Mouse (Mus musculus): ENCODE data around the gene Dock9. TPM values are rescaled to one million over a fixed set of nuclear protein-coding genes. Genes with fewer than 3 reads are reported as not detected.
A peak's percentile ranks its signal among the peaks of the same experiment; 100 is the strongest.
"Not testable (repeated sequence)": the region's sequence is repeated elsewhere in the genome, so short reads cannot be mapped to it uniquely, and the experiment has no call there.

The Dock9 gene
- polyA plus RNA-seq, 1 experiment from 2014 or later: 5.2 TPM

DNA sequence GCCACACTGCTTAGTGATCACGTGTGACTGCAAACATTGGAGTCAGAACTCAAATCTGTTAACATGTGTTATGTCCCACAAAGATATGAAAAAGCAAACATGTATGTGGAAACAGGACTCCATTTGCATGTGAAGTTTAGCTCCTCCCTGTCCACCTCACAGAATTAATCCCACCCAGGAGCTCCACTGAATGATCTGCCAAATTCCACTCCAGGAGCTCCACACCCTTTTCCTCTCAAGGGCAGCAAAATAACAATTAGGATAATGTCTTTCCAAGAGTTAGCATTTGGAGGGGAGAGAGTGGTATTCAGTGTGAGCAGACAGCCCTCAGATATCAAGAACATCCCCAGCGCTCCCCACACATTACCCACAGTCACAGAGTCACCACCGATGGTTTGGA, 102.9 kb downstream of the Dock9 start:
- H3K27me3 ChIP-seq: peaks cover 9% of the 10 kb centered on the region
- no peak overlapping the region for H3K4me3 ChIP-seq
- no peaks in the 10 kb centered on the region for H3K9me3 ChIP-seq
- peaks cover 32% of the 10 kb centered on the region for H3K4me1 ChIP-seq (replicated peaks)
- H3K4me2 ChIP-seq: no peak overlapping the region
- H3K27ac ChIP-seq (replicated peaks): no peak overlapping the region
- H3K9ac ChIP-seq: no peak overlapping the region
- no peaks in the 10 kb centered on the region for H3K36me3 ChIP-seq
- WGBS: 90% methylated on average over 3 of the region's 3 CpGs
- no peak for ATAC-seq (ENCODE audit: low read depth)

DNA sequence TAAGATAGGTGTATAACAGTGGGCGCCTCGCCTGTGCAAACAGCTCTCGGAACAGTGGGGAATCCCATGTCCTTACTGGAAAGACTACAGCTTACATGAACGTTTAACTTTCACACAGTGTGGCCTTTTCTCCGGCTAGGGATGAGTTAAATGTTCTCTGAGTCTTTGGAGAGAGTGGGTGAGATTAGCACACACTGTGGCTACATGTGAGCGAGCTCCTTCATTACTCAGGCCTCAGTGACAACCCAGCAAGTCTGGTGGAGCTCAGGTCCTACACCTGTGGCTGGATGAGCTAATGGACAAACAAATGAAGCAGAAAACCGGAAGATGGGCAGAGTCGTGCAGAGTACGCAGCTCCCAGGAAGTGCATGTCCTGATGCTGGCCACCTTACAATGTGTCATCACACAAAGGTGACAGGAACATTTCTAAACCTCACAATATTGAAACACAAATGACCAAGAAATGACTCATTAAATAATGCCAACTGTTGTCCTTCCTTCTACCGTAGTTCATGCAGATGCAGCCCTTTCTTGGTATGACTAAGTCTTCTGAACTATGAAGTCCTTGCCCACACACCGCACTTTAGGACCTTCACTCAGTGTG, 103.5 kb downstream of the Dock9 start:
- H3K27ac ChIP-seq (replicated peaks): no peak overlapping the region

DNA sequence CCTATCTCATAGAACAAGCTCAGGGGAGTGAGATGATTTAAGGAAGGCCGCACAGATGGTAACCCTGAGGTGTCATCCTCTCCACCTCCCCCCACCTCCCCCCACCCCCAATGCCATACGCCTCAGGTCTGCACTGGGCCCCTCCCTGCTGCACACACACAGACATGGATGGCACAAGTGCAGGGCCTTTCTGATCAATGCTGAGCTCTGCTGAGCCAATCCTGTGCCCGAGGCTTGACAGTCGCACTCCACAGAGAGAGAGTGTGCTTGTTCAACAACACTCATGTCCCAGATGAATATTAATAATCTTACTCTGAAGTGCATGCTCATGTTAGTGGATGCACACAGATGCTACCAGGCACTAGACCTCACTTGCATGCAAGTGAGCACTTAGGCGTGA, 108.0 kb downstream of the Dock9 start:
- WGBS: 68% methylated on average over 5 of the region's 5 CpGs
- not testable (repeated sequence) for H3K27me3 ChIP-seq; H3K36me3 ChIP-seq; H3K9ac ChIP-seq; H3K9me3 ChIP-seq; H3K4me2 ChIP-seq; H3K4me1 ChIP-seq (replicated peaks); H3K4me3 ChIP-seq; H3K27ac ChIP-seq (replicated peaks)
- ATAC-seq (ENCODE audit: low read depth): 0 out of 2 replicates have a peak, but pooled peaks have one; percentile 47

More for the DNA sequence above, 103.5 kb downstream of the Dock9 start:
- peaks cover 9% of the 10 kb centered on the region for H3K27me3 ChIP-seq
- H3K4me3 ChIP-seq: no peak overlapping the region
- H3K4me2 ChIP-seq: no peak overlapping the region
- WGBS: 88% methylated on average over 11 of the region's 11 CpGs
- no peak for ATAC-seq (ENCODE audit: low read depth)
- no peaks in the 10 kb centered on the region for H3K9me3 ChIP-seq
- H3K4me1 ChIP-seq (replicated peaks): peaks cover 32% of the 10 kb centered on the region
- H3K9ac ChIP-seq: no peak overlapping the region
- no peaks in the 10 kb centered on the region for H3K36me3 ChIP-seq

DNA sequence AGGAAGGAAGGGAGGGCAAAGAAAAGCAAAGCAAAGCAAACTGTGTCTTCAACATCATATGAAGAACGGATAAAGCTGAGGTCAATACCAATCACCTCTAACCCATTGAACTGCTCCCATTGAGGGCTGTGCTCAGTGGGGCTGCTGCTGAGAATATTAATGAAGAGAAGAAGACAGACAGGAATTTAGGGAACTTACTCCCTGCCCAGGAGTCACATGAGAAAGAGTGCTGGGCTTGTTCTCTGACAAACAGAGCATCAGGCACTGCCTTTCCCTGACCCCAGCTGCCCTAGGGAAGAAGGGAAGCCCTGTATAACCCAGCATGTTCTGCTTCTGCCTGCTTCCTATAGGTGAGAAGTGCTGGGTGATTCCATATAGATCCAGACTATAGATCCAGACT, 109.5 kb downstream of the Dock9 start:
- H3K36me3 ChIP-seq: no peaks in the 10 kb centered on the region
- H3K27ac ChIP-seq (replicated peaks): no peak overlapping the region
- H3K4me2 ChIP-seq: no peak overlapping the region
- no peak overlapping the region for H3K9ac ChIP-seq
- H3K4me3 ChIP-seq: no peak overlapping the region
- WGBS: 21% methylated on average over 1 of the region's 1 CpGs
- ATAC-seq (ENCODE audit: low read depth): no peak
- no peaks in the 10 kb centered on the region; the same call in 1 of the 2 replicates for H3K4me1 ChIP-seq (replicated peaks)
- no peaks in the 10 kb centered on the region for H3K27me3 ChIP-seq
- H3K9me3 ChIP-seq: no peaks in the 10 kb centered on the region

DNA sequence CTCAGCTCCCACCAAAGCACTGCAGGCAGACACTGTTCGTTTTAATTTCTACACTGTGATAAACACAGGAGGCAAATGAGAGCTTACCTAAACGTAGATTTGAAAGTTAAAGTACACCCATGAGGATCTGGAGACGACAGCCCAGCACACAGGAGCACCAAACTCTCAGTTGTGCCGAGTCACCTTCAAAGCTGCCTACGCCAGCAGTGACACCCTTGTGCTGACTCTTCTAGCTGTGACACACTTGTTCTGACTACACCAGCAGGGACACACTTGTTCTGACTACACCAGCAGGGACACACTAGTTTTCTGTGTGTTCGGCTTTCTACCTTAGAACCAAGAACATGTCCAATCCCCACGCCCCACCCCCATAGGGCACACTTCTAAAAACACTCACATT, 110.4 kb downstream of the Dock9 start:
- Histone ChIP-seq H3K27me3 (no peaks in the 10 kb centered on the region), H3K9me3 (no peaks in the 10 kb centered on the region), H3K4me1 (replicated peaks) (no peaks in the 10 kb centered on the region; the same call in 1 of the 2 replicates), H3K4me2 (no peak overlapping the region), H3K36me3 (no peaks in the 10 kb centered on the region), H3K9ac (no peak overlapping the region), H3K4me3 (no peak overlapping the region), H3K27ac (replicated peaks) (no peak overlapping the region)
- no peak for ATAC-seq (ENCODE audit: low read depth)
- WGBS: 84% methylated on average over 7 of the region's 7 CpGs

DNA sequence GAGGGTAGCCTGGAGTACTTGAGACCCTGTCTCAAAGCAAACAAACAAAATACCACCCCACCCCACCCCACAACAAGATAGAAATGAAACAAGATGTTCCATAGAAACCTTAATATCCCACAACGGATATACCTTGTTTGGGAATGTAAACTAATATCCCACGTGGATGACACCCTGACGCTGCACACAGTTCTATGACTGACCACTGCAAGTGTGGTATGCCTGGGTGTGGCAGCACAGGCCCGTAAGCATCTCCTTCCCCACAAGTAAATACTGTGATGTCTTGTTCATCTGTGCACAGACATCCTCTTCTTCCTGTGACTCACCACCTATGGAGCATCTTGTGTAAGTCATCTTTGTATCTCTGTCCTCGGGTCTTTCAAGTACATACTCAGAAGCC, 118.7 kb downstream of the Dock9 start:
- H3K9me3 ChIP-seq: no peaks in the 10 kb centered on the region
- H3K4me1 ChIP-seq (replicated peaks): no peaks in the 10 kb centered on the region; the same call in 1 of the 2 replicates
- no peaks in the 10 kb centered on the region for H3K27me3 ChIP-seq
- H3K4me2 ChIP-seq: no peak overlapping the region
- WGBS: 83% methylated on average over 5 of the region's 5 CpGs
- no peak overlapping the region for H3K4me3 ChIP-seq
- no peak for ATAC-seq (ENCODE audit: low read depth)
- no peak overlapping the region for H3K27ac ChIP-seq (replicated peaks)
- no peaks in the 10 kb centered on the region for H3K36me3 ChIP-seq
- no peak overlapping the region for H3K9ac ChIP-seq

DNA sequence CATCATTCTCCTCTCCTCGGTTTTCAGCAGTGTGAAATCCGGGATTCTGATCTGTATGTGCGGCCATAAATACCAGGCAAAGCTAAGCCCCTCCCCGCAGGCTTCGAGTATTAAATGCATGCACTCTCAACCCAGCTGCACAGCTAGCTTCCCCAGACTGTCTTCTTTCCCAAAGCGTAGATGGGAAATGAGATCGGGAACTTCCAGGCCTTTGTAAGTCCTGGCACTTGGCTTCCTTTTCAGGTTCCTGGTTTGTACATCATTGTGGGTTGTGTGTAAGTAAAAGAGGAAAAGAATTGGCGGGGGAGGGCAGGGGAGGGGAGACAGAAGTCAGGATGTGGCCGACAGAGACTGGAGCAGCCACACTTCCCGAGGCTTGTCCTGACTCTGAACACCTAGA, 119.2 kb downstream of the Dock9 start:
- WGBS: 61% methylated on average over 10 of the region's 10 CpGs
- Histone ChIP-seq H3K9me3 (no peaks in the 10 kb centered on the region), H3K27ac (replicated peaks) (no peak overlapping the region), H3K9ac (no peak overlapping the region), H3K27me3 (no peaks in the 10 kb centered on the region), H3K4me3 (no peak overlapping the region), H3K36me3 (no peaks in the 10 kb centered on the region), H3K4me1 (replicated peaks) (no peaks in the 10 kb centered on the region; the same call in 1 of the 2 replicates), H3K4me2 (no peak overlapping the region)
- ATAC-seq (ENCODE audit: low read depth): no peak

DNA sequence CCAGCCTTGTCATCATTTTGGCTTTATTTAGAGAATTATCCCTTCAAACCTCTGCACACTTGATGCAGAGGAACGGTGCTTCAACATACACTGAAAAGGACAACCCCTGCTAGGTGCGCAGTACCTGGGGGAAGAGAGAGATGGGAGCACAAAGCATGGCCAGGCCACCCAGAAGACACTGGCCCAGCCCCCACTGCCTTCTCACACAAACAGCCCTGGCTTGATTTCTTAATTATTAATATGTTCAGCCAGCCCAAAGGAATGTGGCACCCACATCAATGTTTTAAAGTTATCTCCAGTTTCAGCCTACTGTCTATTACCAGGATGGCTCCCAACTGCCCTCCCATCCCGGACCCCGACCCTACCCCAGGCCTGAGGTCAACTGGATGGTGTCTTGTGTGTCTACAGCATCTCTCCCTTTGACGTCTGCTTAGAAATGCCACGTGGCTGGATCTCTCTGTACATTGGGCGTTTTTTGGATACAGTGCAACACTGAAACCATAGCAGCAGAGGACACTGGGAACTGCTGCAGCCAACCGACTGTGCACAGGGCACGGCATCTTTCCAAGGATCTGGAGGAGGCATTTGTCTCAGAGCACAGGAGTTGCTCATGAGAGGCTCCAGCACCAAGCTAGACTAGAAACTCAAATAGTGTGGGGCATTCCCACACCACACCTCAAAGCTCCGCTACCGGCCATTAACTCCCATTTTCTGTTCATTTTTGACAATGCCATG, 120.9 kb downstream of the Dock9 start:
- Histone ChIP-seq H3K36me3 (no peaks in the 10 kb centered on the region), H3K4me1 (replicated peaks) (no peaks in the 10 kb centered on the region; the same call in 1 of the 2 replicates), H3K9me3 (peaks cover 8% of the 10 kb centered on the region), H3K9ac (no peak overlapping the region), H3K27ac (replicated peaks) (no peak overlapping the region), H3K4me3 (no peak overlapping the region), H3K27me3 (no peaks in the 10 kb centered on the region), H3K4me2 (no peak overlapping the region)
- ATAC-seq (ENCODE audit: low read depth): no peak
- WGBS: 92% methylated on average over 11 of the region's 11 CpGs

DNA sequence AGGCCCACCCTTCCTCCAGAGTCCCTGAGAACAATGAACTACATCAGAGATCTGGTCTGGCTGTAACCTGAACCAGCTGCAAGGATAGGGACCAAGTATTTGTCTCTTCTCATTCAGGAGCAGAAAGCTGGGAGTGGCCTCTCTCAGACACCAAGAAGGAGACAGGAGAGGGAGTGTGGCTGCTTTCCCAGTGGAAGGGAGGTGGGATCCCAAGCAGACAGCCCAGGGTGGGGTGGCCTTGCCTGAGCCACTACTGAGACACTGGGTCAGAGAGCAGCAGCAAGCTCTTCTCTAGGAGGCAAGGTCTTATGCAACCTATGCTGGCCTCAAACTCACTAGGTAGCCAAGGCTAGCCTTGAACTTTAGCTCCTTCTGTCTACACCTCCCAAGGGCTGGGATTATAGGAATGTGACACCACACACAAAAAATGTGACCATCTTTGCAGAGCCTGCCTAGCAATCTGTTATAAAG, 121.5 kb downstream of the Dock9 start:
- no peak overlapping the region for H3K27ac ChIP-seq (replicated peaks)
- H3K27me3 ChIP-seq: no peaks in the 10 kb centered on the region
- no peaks in the 10 kb centered on the region; the same call in 1 of the 2 replicates for H3K4me1 ChIP-seq (replicated peaks)
- H3K4me3 ChIP-seq: no peak overlapping the region
- no peaks in the 10 kb centered on the region for H3K36me3 ChIP-seq
- no peak overlapping the region for H3K9ac ChIP-seq
- peaks cover 8% of the 10 kb centered on the region for H3K9me3 ChIP-seq
- no peak overlapping the region for H3K4me2 ChIP-seq
- no peak for ATAC-seq (ENCODE audit: low read depth)

DNA sequence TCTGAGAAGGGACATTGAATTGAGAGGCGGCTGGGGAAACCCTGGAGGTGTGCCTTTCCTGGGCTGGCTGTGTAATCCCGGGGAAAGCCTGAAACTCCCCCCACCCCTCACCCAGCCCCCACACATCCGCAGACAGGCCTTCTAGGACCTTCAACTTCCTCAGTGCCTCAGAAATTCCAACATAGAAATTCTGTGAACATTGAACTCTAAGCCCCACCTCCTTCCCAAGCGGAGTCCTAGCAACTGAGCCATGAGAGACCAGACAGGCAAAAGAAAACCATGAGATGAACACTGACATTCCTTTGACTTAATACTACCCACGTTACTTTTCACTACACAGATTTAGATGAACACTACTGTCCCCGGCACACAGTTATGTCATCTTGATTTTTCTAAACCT, 122.1 kb downstream of the Dock9 start:
- Histone ChIP-seq H3K4me2 (no peak overlapping the region), H3K9me3 (peaks cover 8% of the 10 kb centered on the region), H3K4me3 (no peak overlapping the region), H3K9ac (no peak overlapping the region), H3K4me1 (replicated peaks) (no peaks in the 10 kb centered on the region; the same call in 1 of the 2 replicates), H3K27me3 (no peaks in the 10 kb centered on the region), H3K36me3 (no peaks in the 10 kb centered on the region), H3K27ac (replicated peaks) (no peak overlapping the region)
- no peak for ATAC-seq (ENCODE audit: low read depth)
- WGBS: 43% methylated on average over 6 of the region's 6 CpGs

DNA sequence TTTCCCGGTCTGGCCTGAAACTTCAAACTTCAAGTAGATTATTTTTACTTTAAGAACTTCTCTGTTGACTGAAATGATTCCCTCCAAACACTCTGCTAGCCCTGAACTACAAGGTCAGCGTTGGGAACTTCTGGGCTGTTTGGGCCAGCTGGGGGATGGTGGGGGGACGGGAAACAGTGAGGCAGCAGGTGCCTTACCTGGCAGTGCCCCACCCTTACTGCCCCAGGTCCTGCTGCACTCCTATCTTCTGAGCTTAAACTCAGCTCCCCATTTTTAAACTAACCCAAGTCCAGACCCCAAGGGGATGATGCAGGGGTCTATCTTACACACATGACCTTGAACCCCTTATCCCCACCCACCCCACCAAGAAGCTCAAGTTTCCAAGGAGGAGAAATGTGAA, 122.5 kb downstream of the Dock9 start:
- Histone ChIP-seq H3K27me3 (no peaks in the 10 kb centered on the region), H3K36me3 (no peaks in the 10 kb centered on the region), H3K4me3 (no peak overlapping the region), H3K9me3 (peaks cover 8% of the 10 kb centered on the region), H3K4me1 (replicated peaks) (no peaks in the 10 kb centered on the region; the same call in 1 of the 2 replicates), H3K27ac (replicated peaks) (no peak overlapping the region), H3K4me2 (no peak overlapping the region), H3K9ac (no peak overlapping the region)
- WGBS: 61% methylated on average over 3 of the region's 3 CpGs
- ATAC-seq (ENCODE audit: low read depth): no peak

DNA sequence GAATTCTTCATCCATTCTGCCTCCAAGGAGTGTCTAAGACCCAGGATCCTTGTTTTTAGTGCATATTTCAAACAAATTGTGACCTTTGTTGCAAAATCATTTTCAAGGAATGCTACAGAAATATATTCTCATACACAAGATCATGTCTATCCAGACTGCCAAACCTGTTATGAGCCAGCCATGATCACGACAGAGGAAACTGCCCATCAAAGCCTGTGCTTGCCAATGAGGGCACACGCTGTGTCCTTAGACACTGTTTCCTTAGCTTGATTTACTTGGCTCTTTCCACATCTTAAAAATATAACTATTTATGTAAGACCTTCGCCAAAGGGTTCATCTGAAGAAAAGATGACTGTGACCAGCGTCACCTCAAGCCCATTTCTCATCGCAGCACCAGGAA, 127.6 kb downstream of the Dock9 start:
- Histone ChIP-seq H3K4me2 (no peak overlapping the region), H3K9me3 (peaks cover 10% of the 10 kb centered on the region), H3K4me3 (no peak overlapping the region), H3K27ac (replicated peaks) (no peak overlapping the region), H3K36me3 (no peaks in the 10 kb centered on the region), H3K27me3 (no peaks in the 10 kb centered on the region), H3K4me1 (replicated peaks) (no peaks in the 10 kb centered on the region), H3K9ac (no peak overlapping the region)
- WGBS: 89% methylated on average over 5 of the region's 5 CpGs
- ATAC-seq (ENCODE audit: low read depth): no peak

Data from neural tube, embryonic 13.5 days (tissue).